Mouse (Mus musculus) neural tube, embryonic 10.5 days (tissue): ENCODE measurements around the gene Kcnq2.

ENCODE experiments used
- DNase-seq: peaks from one replicate; pipeline ENCODE4 v3.0.0-alpha.2; 2017; ENCODE audit warnings: low spot score; ENCODE audit errors: extremely low spot score

Gene Kcnq2

DNA sequence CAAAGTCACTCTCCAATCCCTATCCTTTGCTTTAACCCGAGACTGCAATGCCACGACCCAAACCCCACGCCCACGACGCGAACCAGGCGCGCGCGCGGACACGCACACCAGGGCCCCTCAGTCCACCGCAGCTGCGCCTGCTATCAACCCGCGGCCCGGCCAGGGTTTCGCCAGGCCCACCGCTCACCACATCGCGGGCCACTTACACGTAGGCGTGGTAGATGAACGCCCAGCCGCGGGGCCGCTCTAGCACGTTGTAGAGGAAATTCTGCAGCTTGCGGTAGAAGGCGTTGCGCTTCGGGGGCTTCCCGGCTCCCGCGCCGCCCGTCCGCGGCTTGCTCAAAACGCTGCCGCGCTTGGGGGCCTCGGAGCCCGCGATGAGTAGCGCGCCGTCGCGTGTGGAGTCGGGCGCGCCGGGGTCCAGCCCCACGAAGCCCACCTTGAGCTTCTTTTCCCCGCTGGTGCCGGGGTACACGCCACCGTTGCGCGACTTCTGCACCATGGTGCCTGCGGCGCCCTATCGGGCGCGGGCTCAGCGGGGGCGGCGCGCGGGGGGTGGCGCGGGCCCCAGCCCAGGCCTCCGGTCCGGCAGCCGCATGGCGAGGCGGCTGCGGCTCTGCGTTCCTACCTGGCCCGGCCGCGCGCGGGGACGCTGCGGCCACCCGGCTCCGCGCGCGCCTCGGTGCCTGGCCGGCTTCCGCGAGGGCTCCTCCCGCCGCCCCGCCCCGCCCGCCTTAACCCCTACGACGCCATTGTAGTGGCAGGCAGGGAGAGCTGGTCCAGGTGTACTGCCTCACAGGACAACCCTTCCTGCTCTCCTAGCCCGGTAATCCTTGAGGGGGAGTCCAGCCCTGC is at the start of gene Kcnq2:
Gene Kcnq2 (minus strand): TSS at position 710 of the 855 bp plus-strand sequence.
- no peak for DNase-seq

DNA sequence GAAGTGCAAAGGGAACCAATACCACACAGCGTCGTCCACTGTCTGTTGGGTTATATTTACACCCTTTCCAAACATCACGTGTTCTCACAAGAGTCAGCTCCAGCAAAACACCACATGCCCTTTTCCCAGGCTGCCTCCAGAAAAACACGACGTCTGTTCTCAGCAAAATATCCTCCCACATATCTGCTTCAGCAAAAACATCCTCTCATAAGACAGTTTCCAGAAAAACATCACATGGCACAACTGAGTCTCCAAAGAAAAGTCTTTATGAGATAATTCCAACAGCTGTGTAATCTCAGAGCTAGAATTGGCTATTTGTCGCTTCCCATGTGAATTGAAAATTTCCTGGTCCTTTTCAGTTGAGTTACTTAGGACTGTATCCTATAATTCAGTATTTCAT is 45.8 kb upstream of the Kcnq2 start:
- DNase-seq: no peak

DNA sequence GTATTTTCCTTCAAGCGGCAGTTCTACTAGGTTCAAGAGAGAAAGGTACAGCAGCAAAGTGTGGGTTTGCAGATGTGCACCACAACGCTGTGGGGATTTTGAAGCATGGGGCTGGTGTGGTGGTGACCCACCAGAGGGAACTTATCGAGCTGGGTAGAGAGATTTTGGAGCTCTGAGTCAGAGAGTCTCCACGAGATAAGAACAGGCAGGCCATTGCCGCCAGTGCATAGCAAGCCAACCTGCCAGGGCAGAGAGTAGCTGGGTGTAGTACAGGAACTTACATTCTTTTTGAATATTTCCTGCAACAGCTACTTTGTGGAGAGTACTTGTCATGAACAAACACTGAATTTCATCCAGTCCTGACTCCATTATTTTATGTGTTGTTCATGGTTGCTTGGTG is 43.4 kb upstream of the Kcnq2 start:
- DNase-seq: no peak

DNA sequence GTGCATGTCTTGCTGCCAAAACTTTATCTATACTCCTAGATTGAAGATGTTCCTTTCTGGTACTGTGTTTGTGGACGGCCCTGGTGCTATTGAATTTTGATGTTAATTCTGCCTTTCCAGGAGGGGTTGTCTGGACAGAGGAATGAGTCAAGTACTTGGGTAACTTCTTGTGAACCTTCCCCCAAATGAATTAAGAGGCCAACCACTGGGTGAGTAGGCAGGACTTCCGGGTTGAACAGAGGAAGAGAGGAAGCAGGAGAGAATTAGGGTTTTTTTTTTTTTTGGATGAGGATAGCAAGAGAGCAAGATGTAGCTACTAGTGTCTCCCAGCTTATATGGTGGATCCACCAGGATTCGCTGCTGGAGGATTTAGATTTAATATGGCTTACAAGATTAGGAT is 42.9 kb upstream of the Kcnq2 start:
- no peak for DNase-seq

DNA sequence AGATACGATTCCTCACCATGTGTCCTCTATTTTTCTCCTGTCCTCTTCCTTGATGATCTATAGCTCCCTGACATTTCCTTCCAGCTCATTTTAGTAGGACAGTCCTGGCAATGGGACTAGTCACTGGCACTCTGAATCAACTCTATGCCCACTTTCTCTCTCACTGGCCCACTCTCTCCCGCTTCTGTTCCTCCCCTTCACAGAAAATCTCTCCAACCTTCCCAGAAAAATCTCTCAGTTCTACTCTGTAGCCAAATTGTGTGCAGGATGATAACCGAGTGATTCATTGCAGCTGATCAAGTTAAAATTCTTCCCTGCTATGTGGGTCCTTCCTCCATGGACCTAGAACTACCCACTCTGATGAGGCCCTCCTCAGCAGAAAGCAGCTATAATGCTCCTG is 39.5 kb upstream of the Kcnq2 start:
- no peak for DNase-seq

DNA sequence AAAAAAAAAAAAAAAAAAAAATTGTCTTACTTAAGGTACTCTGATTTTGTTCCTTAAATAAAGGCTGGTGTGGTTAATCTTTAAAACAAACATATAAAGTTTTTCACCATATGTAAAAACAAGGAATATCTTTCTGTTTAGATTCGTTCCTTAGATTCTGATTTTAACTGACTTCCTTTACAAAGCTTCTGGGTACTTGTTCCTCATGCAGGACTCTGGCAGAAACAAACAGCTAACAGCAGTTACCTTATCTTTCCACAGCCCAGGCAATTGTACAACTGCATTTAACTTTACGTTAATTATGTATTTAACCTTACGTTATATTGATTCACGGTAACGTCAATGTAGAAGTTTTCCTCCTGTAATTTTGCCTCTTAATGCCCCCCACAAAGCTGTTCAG is 31.4 kb upstream of the Kcnq2 start:
- DNase-seq: no peak

DNA sequence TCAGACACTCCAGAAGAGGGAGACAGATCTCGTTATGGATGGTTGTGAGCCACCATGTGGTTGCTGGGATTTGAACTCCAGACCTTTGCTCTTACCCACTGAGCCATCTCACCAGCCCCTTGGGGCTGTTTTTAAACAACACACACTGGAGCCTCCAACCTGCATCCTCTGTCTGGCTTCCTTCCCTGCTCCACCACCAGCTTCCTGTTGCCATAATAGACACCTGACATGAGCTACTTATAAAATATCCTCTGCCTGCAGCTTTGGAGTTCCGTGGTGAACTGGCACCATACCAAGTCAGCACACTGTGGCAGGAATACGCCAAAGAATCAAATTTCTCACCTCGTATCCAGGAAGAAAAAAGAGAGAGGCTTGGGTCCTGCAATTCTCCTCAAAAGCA is 25.7 kb upstream of the Kcnq2 start:
- no peak for DNase-seq

DNA sequence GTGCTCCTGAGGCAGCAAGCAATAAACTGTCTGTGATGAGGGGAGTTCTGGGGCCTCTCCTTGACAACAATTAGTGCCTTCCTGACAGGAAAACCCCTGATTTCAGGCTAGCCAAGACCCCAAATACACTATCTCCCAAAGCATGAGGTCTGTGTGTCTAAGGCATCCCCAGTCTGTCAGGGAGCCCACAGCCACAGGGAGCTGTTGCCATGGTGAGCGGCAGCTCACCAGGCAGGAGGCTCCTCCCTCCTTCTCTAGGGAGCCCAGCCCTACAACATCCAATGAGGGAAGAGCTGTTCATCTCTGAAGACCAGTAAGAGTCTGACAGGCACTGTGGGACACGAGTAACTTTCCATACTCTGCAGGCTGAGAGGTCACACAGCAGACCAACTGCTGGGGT is 24.7 kb upstream of the Kcnq2 start:
- peak; percentile 34 for DNase-seq

DNA sequence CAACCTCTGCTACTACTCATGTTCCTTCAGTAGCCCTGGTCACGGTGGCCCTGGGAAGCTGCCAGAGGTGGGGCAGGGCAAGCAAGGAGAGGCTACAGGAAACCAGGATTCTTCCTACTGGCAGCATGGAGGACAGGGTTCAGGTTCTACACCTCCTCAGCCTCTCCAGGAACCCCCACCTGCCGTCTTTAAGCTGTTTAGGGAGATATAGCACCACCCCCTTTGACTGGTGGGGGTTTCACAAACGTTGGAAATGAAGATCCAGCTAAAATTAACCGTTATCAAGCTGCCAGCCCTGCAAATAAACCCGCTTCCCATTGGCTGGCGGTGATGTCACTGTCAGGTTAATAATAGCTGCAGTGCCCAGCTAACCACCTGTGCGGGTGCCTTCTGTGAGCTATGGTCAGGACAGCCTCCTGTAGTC is 24.0 kb upstream of the Kcnq2 start:
- no peak for DNase-seq

DNA sequence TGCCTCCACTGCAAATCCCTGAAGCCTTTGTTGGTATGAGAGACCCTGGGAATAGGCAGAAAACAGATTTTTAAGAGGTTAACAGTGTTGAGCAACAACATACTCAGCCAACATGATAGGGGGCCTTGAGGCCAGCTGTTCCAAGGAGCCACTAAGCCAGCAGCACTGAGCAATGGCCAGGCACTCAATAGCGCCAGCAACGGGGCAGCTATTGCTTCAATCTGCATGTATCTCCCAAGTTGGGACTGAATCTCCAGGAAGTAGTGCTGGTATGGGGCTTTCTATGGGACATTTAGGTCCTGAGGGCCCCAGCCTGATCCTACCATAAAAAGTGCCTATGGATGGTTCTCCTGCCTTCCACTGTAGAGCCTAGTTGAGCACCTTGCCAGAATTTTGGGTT is 23.4 kb upstream of the Kcnq2 start:
- no peak for DNase-seq

DNA sequence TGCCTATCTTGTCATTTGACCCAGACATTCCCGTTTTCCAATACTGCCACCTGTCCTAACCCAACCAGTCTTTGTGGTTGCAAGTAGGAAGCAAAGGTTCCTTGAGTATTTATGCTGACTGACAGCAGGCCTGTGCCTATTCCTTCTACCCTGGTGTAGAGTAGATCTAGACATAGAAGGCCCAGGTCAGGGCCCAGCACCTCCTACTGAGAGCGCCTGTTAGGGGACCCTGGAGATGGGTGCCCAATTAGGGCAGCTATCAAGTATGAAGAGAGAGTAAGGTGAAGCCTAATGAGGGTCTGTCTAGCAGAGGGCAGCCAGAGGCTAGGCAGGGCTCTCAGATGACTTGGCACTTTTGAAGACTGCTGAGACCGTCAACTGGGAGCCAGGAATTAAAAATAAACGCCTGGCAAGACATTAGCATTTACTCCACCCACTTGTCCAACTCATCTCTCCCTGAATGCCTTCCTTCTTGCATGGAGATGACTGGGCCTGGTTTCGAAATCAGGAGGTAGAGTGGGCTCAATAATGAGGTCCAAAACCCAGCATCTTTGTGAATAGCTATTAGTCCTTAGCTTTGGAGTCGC is 22.7 kb upstream of the Kcnq2 start:
- DNase-seq: no peak

DNA sequence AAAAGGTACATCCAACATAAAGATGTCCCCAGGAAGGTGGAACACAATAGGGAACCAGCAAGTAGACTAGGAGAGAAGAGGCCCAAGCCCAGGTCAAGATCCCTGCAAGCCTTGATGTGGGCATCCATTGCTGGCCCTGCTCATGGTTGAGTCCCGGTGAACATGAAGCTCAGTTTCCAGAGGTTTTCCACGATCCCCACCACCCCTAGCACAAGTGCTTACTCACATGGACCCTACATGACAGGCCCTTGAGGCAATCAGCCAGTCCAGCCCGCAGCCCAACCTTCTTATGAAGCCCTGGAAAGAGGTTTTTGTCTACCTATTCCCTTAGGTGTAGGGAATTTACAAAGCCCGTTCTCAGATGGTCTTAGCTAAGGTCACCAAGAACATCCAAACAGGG is 22.1 kb upstream of the Kcnq2 start:
- DNase-seq: no peak

DNA sequence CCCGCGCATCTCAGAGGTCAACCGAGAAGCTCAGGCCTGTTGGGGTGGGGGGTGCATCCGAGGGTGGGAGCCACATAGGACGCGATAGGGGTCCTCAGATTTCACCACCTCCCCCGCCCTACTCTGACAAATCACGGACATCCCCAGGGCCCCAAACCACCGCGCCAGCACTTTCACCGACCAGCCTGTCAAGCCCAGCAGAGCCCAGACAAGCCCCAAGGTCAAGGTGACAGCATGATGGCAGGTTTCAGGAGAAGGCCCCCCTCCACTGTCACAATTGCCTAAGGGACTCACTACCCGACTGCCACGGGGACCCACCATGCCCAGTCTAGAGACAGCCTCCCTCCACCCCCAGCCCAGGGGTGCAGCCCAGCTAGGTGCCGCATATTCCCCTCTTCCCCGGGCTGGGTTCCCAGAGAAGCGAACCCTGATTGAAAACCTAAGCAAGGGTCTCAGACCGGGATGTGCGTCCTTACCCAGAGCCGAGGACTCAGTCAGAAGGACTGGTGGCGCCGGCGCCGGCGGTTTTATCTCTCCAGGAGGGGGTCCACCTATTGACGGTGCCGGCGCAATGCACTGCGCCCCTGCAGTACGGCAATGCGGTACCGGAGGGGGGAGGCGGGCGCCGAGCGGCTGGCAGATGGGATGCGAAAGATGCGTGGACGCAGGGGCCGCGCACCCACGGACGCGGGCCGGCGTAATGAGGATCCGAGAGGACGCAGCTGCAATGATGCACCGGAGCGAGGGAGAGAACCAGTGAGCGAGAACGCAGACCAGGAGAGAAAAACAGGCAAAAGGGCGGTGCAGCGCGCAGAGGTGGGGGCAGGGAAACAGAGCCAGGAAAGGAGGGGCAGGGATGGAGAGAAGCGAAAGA is 21.4 kb upstream of the Kcnq2 start, which contains the start of gene Eef1a2:
Gene Eef1a2 (minus strand): TSS at position 767 of the 874 bp plus-strand sequence.
- DNase-seq: no peak

DNA sequence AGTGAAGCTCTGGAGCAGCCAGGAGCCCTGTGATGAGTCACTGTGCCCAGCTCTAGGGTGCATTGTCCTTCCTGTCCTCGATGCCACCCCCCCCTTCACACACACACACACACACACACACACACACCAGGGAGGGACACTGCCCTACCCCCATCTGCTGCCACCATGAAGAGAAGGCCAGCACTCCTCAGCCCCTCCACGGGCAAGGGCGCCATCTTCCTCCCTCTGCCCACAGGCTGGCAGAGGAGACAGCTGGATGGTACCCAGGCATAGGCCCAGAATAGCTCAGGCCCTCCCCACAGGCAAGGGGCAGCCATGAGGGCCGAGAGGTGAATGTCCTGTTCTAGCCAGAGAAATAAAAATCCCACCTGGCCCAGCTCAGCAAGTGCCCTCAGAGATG is 20.7 kb upstream of the Kcnq2 start:
- DNase-seq: no peak

DNA sequence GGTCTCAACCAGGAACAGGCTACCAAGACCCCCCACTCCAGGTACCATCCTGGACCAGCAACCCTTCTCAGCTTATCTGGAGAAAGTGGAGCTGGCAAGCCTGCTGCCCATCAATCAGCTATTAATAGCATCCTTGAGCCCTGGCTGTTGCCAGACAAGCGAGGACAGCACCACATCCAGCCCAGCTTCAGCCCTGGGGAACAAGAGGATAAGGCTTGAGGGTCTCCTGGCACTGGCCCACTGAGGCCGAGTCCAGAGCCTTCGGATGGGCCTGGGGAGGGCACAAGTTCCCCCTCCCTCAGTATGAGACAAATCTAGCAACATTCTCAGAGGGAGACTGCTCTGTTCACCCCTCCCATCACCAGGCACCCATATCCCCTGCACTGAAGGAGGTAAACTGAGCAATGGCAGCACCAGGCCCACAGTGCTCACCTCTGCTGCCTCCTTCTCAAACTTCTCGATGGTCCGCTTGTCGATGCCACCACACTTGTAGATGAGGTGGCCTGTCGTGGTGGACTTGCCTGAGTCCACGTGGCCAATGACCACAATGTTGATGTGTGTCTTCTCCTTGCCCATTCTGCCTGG is 19.8 kb upstream of the Kcnq2 start:
- DNase-seq: no peak

DNA sequence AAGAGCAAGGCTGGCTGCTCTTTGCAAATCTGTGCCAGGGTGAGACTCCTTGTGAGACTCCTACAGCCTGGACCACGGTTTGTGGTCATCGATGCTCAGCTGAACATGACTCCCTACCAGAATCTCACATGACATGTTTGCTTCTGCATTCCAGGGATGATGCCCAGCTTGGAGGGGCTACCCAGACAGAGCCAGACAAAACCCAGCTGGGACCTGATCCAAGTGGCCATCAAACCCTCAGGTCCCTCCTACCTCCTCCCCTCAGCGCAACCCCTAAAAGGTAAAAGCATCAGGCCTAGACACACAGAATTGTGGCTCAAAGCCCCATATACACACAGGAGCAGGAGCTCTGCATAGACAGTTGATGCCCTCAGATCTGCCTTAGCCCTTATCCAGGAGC is 19.3 kb upstream of the Kcnq2 start:
- no peak for DNase-seq

DNA sequence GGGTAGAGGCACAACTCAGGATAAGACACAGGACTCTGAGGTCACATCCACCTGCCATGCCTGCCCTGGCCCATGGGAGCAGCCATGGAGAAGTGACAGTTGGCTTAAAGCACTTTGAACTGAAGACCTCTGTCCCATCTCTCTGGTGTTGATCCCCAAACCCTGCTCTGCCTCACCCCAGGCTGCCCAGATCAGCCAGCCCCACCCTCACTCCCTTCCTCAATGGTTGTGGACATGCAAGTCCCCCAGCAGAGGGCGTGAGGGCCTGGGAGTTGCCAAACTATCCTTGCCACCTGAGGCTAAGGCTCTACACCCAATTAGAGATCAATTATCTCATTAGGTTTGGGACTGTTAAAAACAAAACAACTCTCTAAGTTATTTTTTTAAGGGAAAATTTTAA is 18.7 kb upstream of the Kcnq2 start:
- no peak for DNase-seq

DNA sequence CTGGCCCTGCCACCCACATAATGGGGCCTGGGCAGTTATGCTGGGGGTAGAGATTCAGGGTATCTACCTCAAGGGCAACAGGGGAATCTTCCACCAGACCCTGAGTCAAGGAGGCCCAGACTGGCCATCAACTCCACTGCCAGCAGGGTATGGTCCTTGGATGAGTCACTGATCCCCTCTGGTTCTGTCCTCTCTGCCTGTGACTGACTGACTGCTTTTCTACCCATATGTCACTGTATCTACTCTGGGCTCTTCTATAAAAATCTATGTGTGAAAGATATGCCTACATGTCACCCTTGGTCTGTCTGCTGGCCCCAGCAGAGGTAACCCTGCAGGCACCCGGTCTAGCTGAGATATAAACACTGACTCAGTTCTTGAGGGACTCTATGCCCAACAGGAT is 18.0 kb upstream of the Kcnq2 start:
- DNase-seq: no peak

DNA sequence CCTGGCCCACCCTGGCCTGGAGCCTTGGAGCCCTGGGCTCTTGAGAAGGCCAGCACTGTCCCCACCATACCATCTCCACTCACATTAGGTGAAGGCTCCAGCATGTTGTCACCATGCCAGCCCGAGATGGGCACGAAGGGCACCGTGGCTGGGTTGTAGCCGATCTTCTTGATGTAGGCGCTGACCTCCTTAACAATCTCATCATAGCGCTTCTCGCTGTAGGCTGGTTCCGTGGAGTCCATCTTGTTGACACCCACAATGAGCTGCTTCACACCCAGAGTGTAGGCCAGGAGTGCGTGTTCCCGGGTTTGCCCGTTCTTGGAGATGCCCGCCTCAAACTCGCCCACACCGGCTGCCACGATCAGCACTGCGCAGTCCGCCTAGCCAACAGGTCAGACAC is 17.6 kb upstream of the Kcnq2 start:
- DNase-seq: no peak

DNA sequence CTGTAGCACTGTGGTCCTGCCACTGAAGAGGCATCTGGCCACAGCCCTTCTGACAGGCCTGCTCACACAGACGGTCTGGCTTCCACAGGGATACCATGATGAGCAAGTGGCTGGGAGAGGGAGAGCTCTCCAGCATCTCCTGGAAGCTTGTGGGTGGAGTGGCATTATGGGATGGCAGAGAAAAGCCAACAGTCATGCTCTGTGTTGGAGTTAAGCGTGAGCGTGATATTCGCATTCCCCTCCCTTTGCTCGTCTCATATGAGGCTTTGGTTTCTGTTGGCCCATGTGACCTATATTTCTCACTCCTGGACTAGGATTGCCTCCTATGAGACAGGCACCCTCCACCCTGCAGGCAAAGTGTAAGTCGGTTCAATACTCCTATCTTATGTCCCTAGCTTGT is 15.2 kb upstream of the Kcnq2 start:
- no peak for DNase-seq

DNA sequence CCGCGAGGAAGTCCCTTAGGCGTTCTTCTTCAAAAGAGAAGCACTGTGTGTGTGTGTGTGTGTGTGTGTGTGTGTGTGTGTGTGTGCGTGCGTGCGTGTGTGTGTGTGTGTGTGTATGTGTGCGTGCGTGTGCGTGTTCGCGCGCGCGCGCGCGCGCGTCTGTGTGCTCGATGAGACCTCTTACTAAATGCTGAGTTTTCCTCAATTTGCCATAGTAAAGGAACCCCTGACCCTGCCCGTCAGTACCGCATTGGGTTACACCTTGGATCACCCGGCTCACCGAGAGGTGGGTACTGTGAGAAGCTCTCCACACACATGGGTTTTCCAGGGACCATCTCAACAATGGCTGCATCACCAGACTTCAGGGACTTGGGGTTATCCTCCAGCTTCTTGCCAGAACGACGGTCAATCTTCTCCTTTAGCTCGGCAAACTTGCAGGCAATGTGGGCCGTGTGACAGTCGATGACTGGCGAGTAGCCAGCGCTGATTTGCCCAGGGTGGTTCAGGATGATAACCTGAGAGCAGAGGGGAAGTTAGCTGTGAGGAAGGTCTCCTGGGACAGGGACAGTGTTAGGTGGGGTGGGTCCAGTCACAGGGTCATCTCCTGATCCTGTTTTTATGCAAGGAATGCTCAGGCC is 13.3 kb upstream of the Kcnq2 start:
- DNase-seq: no peak
